Mouse (Mus musculus) E14TG2a.4 (cell line): ENCODE measurements around the gene Tipin.

Source experiments
- CTCF ChIP-seq: conservative IDR thresholded peaks from 2 replicates; pipeline ENCODE4 v1.5.1; 2014; ENCODE audit warnings: low read length
- POU5F1 ChIP-seq: IDR thresholded peaks from 2 replicates; pipeline ENCODE4 v1.6.1; 2014; ENCODE audit warnings: low read length, borderline replicate concordance

DNA sequence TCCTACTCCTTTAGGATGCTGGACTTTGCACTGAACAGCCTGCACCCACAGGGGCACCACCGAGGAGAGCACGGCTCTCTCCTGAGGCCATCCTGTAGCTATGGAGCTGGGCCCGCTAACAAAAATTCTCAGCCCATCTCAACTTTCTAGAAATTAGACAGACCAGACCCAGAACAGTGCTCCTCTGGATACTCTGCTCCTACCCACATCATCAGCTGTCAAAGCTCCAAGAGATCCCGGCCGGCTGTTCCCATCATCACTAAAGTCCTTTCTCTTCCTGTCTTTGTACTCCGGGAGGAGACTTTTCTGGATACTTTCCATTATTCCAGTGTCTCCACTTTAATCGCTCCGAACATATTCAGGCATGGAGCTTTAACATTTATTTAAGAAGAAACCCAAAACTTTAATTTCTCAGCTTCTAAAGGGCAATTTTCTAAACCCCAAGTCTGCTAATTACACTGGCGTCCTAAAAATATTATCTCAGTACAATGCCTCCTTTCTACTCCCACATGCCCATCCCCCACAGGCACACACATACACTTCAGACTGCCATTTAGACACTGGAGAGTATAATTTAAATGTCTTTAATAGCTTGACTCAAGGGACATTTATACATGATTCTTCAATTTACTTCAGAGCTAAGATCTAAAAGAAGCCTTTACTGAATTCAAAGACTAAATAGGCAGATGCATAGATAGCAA, 49.0 kb upstream of the Tipin start:
- TF ChIP-seq CTCF (no peak), POU5F1 (no peak)
